Mouse (Mus musculus) adrenal gland (tissue): Measurements from ENCODE around the gene 4930544D05Rik.

Experiments used
- intact Hi-C: fragments of 180-260 bp; cut with DNase I; formaldehyde crosslinking; loops from one replicate; pipeline ENCODE4 v1.15.1; 2025

Gene 4930544D05Rik

DNA sequence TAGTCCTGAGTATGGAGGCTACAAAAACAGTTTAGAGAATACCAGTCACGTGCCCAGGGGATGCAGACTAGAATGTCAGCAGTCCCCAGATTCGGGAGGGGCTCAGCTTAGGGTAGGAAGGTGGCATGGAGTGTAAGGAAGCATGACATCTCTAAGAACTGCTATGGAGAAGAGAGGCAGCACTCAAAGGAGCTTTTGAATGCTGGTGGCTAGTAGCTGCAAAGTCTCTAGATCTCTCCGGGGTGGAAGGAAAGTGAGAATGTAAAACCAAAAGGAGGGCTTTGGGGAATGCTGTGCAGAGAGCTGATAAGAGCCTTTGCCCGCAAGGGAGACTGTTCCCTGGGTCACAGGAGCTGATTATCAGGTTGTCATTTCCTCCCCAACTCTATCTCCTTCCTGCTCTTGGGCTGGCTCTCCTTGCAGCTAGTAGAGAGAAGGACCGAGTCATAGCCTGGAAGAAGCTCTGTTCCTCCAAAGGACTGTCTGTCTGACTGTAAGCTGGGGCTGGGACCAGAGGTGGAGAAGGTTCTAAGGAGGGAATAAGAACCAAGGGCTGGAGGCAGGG, 23.1 kb downstream of the 4930544D05Rik start, which contains the start of gene Gp1ba:
Gene Gp1ba, plus strand, starts transcription at position 409 of the 565 bp plus-strand sequence.
- intact Hi-C loops, result no loop called here

DNA sequence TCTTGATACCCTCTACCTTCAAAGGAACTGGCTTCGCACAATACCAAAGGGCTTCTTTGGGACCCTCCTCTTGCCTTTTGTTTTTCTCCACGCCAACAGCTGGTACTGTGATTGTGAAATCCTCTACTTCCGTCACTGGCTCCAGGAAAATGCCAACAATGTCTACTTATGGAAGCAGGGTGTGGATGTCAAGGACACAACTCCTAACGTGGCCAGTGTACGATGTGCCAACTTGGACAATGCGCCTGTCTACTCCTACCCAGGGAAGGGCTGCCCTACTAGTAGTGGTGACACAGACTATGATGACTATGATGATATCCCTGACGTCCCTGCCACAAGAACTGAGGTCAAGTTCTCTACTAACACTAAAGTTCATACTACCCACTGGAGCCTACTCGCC, 24.3 kb downstream of the 4930544D05Rik start:
- intact Hi-C loops, result no loop called here

DNA sequence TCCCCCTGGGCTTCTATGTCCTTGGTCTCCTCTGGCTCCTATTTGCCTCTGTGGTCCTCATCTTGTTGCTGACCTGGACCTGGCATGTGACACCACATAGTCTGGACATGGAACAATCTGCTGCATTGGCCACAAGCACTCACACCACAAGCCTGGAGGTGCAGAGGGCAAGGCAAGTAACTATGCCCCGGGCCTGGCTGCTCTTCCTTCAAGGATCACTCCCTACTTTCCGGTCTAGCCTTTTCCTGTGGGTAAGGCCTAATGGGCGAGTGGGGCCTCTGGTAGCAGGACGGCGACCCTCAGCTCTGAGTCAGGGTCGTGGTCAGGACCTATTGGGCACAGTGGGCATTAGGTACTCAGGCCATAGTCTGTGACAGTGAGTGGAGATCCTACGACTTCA, 25.6 kb downstream of the 4930544D05Rik start:
- intact Hi-C loops, result no loop called here

DNA sequence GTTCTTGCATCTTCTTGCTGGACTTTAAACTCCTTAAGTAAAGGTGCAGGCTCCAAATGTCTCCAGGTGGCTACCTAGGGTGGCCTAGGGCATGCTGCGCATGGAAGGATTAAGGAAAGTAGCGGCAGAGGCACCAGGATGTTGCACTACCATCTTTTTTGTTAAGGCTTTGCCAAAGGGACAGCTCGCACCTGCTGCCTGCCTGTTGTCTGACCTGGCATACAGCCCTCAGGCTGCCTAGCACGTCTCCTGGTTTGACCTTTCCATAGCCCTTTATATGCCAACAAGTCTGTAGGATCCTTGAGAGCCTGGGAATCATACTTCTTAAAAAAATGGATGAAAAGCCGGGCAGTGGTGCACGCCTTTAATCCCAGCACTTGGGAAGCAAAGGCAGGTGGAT, 27.4 kb downstream of the 4930544D05Rik start:
- intact Hi-C loops, result no loop called here

DNA sequence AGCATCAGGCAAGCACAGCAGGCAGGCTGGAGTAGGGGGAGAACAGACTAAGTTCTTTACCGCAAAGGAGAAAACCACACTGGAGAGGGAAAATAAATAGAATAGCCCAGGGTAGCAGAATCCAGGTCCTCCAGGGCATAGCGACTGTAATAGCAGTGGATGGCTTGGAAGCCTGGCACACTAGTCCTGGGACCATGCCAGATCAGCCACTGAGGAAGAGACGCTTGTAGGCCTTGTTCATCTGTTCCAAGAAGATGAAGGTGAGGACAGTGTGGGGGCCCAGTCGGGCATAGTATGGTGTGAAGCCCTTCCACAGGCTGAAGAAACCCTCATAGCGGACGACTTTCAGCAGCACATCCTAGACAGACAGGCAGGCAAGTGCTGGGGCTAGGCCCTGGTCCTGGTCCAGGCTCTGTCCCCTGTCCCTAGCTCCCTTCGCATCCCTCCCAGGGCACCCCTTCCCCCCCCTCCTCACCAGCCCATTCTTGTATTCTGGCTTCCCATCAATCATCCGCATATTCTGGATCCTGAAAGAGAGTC, 29.0 kb downstream of the 4930544D05Rik start:
- intact Hi-C loops, result no loop called here

DNA sequence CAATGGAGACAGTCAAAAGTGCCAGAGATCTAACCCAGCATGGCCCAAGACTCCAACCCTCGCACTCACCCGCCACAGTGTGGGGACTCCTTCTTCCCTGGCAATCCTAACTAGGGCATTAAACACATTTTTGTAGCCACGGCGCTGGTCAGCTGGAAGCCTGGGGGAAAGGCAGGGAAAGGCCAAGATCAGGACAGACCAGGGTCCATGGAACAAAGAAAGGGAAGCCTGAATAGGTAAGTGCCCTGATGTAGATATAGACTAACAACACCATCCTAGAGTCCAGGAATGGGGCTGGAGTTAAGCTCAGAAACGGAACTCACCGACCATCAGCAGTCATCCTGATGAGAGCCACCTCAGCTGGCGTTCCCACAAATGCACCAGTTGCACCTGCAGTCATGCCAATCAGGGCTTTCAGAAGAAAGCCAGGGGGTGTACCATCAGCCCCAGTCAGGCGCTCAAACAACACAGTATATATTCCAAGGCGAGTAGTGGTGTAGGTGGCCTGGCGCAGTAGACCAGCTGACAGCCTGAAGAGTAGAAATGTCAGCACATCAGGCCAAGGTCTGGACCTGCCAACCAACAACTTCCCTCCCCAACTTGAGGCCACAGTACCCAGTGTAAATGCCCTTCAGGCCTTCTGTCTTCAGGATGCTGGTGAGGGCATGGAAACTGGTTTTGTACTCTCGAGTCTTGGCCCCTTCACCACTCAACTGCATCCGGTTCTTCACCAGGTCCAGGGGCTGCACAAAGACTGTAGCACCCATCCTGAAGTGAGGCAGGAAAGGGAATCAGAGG, 30.0 kb downstream of the 4930544D05Rik start:
- intact Hi-C loops, result no loop called here

- intact Hi-C loops, result no loop called here
Observed at GRCm38 (mm10) chr11:70646259-70646555, 30.6 kb downstream of the 4930544D05Rik start.

- intact Hi-C loops, result no loop called here
Observed at GRCm38 (mm10) chr11:70646691-70647650, 31.3 kb downstream of the 4930544D05Rik start, which contains the start of the genes Rnf167 and Slc25a11. Gene Rnf167 (plus strand): TSS chr11:70647235. Gene Slc25a11 (minus strand): TSS chr11:70647479.

DNA sequence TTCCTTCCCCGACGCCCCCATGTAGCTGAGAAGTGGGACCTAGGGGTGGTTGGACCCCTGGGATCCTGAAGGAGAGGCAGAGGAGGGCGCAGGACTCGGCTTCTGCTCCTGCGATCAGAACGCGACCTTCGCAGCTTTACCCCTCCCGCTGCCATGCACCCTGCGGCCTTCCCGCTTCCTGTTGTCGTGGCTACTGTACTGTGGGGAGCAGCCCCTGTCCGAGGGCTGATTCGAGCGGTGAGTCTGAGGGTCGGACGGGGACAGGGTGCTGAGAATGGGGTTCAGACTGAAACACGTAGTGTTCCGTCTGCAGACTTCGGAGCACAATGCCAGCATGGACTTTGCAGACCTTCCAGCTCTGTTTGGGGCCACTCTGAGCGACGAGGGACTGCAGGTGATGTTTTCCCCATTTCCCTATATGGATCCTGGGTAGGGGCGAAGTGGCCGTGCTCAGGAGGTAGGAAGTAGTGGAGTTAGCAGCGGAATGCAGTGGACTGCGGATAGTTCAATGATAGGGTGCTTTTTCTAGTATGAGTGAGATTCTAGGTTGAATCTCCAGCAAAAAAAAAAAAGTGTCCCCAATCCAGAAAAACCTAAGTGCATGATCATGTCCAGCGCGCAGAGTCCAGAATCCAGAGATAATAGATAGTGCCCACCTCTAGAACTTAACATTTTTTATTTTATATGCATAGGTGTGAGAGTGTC, 32.2 kb downstream of the 4930544D05Rik start:
- intact Hi-C loops, result no loop called here

DNA sequence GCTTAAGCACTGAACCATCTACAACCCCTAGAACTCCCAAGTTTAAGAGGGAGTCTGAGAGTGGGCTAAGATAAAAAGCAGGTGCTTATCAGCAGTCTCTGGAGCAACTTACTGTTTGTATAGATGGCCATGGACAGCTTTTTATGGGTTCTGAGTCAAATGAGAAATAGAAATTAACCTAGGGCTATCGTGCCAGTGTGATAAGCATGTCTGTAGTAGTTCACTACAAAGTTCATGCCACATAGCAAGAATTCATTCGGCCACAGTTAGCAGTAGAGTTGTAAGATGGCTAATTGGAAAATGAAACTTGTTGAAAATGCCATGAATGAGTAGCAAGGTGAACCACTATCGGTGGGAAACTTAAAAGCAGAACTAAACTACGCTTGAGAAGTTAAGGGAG, 32.9 kb downstream of the 4930544D05Rik start:
- intact Hi-C loops, result no loop called here

DNA sequence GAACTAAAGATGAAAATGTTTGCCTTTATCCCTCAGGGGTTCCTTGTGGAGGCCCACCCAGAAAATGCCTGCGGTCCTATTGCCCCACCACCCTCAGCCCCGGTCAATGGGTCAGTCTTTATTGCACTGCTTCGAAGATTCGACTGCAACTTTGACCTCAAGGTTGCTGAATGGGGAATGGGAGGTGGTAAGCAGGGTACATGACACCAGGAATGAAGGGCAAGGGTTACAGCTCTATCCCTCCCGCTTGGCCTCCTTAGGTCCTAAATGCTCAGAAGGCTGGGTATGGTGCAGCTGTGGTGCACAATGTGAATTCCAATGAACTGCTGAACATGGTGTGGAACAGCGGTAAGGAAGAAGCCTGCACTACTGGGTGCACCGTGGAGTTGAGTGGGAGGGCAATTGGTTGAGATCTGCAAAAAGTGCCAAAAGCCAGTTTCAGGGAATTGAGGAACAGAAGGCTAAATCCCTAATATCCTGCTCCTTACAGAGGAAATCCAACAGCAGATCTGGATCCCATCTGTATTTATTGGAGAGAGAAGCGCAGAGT, 33.6 kb downstream of the 4930544D05Rik start:
- intact Hi-C loops, result no loop called here

DNA sequence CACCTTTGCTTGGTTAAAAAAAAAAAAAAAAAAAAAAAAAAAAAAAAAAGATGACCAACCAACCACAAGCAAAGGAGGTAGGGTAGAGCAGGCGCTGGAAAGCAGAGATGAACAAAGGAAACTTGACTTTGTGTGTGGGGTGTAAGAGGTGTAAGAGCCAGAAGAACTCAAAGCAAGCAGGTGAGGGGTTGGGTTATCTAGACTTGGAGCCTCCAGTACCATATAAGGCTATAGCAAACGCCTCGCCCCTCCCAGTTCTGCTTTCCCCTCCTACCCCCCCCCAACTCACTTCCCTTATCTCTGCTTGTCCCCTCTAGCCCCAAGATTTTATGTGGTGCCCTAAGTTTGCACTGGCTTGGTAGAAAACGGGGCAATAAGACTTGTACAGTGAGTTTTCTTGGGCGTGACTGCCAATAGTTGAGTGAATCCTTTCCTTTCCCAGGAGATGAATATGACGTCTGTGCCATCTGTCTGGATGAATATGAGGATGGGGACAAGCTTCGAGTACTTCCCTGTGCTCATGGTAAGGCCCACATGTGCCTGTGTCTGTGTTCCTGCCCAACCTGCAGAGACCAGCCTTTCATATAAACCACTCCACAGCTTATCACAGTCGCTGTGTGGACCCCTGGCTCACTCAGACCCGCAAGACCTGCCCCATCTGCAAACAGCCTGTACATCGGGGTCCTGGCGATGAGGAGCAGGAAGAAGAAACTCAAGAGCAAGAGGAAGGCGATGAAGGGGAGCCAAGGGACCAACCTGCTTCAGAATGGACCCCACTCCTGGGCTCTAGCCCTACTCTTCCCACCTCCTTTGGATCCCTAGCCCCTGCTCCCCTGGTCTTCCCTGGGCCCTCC, 34.9 kb downstream of the 4930544D05Rik start:
- intact Hi-C loops, result no loop called here

DNA sequence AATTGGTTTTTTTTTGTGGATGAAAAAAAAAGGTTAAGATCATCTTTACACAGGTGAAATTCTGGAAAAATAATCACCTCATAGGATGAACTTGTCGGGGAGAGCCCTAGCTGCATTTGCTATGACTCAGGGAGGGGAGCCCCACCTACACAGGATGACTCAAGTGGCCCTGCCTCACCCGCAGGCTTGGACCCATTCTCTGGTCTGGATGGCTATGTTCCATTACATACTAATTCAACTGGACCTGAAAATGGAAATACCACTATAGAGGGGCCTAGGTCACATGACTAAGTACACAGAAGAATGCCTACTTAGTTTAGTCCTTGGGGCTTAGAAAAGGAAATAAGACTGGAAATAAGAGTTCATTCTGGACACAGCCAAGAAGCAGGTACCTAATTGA, 35.7 kb downstream of the 4930544D05Rik start:
- intact Hi-C loops, result no loop called here

- intact Hi-C loops, result no loop called here
Observed at GRCm38 (mm10) chr11:70652029-70652883, 36.6 kb downstream of the 4930544D05Rik start.

DNA sequence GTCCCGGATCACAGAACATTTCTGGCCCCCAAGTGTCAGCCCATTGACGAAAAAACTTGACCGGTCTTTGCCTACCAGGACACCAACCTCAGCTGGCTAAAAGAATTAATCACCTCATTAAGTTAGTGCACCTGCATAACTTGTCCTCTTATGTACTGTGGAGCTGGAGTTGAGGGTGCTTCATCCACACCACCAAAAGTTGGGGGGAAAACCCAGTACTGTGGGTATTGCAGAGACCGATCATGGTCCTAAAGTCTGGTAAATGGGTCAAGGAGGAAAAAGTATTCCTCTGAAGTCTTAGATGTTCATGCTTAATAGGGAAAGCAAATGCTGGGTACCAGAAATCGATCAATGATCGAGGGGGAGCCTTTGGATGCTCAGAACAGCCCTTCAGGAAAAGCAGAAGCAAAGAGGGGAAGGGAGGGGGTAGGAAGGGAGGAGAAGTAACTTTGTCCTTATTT, 37.3 kb downstream of the 4930544D05Rik start:
- intact Hi-C loops, result no loop called here

DNA sequence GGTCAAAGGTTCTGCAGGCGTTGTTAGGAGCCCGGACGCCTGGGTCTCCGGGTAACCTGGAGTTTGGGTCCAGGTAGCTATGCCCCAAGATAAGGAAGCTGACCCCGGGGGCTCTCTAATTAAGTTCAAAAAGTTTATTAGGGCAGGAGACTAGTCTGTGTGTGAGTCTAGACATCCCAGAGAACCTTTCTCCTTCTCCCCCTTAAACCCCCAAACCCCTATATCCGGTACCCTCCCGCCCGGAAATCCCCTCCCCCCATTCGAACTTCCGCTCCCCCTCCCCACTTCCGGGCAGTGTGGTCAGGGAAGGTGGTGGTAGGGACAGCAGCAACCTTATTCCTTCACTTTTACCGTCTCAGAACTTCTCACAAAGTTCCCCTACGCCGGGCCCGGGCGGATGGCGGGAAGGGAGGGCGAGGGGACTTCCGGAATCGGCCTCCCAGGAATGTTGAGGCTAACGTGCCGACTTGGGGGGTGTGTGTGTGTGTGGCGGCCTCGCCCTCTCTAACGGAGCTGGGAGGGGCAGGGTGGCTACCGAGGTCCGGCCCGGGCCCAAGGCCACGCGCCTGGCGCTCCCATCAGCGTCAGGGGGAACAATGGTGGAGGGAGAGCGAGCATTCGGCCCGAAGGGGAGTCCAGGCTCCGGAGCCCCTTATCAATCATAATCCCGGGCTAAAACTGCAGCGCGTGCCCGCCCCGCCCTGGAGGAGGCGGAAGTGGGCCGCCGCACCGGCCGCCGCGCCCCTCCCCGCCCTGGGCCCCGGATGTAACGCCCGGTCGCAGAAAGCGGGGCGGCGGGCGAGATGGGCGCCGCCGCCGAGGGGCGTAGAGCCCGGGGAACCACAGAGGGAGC, 37.9 kb downstream of the 4930544D05Rik start:
- intact Hi-C loops, result loop anchor here (1.0 kb wide), 1 partner anchor 16 kb away; the partner anchor contains the start of gene Spag7

GRCm38 (mm10) chr11:70654198-70654922, 38.7 kb downstream of the 4930544D05Rik start, which contains the start of gene Pfn1:
Gene Pfn1 (minus strand): TSS chr11:70654644.
- intact Hi-C loops, result loop anchor here (1.0 kb wide), 1 partner anchor 15 kb away; the partner anchor contains the start of gene Spag7
